Mouse (Mus musculus): ENCODE measurements around the gene Lyrm7. TPM values are rescaled to one million over a fixed set of nuclear protein-coding genes. Genes with fewer than 3 reads are reported as not detected.

Lyrm7 gene
- polyA plus RNA-seq, 1 experiment from 2014 or later: 5.8 TPM

DNA sequence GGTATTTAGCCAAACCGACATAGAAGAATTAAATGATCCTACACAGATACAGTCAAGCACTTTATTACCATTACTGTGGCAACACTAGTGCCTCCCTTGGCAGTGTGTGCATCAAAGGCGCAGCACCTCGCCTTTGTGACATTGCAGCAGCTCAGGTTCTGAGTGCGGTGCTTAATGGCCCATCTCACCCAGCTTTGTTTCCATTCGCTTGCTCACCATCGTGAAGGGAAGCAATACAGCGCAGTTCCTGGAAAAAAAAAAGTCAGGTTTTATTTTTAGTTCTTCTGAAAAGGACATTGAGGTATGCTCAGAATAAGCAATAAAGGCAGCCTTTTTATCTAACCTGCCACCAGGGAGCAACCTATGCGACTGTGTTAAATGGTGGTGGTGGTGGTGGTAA, 33.9 kb downstream of the Lyrm7 start:
- no peak overlapping the region for H3K9ac ChIP-seq (ENCODE audit: low read depth, low read length)
- H3K4me3 ChIP-seq (ENCODE audit: low read depth, low read length): no peak overlapping the region
- H3K27ac ChIP-seq (ENCODE audit: low read depth, low read length): no peak overlapping the region
- H3K9me3 ChIP-seq (ENCODE audit: control insufficient read depth): 0 out of 2 replicates have a peak, but pooled peaks cover 2% of the 10 kb centered on the region
- H3K4me1 ChIP-seq (replicated peaks; ENCODE audit: control insufficient read depth, insufficient read depth, low read length): no peaks in the 10 kb centered on the region
- no peaks in the 10 kb centered on the region for H3K27me3 ChIP-seq (replicated peaks; ENCODE audit: control insufficient read depth, insufficient read depth, low read length)
- H3K36me3 ChIP-seq (ENCODE audit: control insufficient read depth, insufficient read depth): no peaks in the 10 kb centered on the region
- WGBS: 87% methylated on average over 8 of the region's 8 CpGs
- ATAC-seq: no peak
- no peak for TF ChIP-seq CTCF (IDR thresholded peaks at IDR 0.05; ENCODE audit: low read depth)
- H3K4me2 ChIP-seq (replicated peaks; ENCODE audit: low read depth): no peak overlapping the region

- ATAC-seq: no peak
- no peaks in the 10 kb centered on the region for H3K27me3 ChIP-seq (replicated peaks; ENCODE audit: control insufficient read depth, insufficient read depth, low read length)
- H3K27ac ChIP-seq (ENCODE audit: low read depth, low read length): no peak overlapping the region
- WGBS: 77% methylated on average over 4 of the region's 4 CpGs
- no peaks in the 10 kb centered on the region for H3K36me3 ChIP-seq (ENCODE audit: control insufficient read depth, insufficient read depth)
- H3K4me2 ChIP-seq (replicated peaks; ENCODE audit: low read depth): no peak overlapping the region
- peak; percentile 17; the same call in 1 of the 2 replicates for TF ChIP-seq CTCF (IDR thresholded peaks at IDR 0.05; ENCODE audit: low read depth)
- H3K4me3 ChIP-seq (ENCODE audit: low read depth, low read length): no peak overlapping the region
- H3K4me1 ChIP-seq (replicated peaks; ENCODE audit: control insufficient read depth, insufficient read depth, low read length): no peaks in the 10 kb centered on the region
- no peak overlapping the region for H3K9ac ChIP-seq (ENCODE audit: low read depth, low read length)
- H3K9me3 ChIP-seq (ENCODE audit: control insufficient read depth): 0 out of 2 replicates have a peak, but pooled peaks cover 2% of the 10 kb centered on the region
These were observed 34.9 kb downstream of the Lyrm7 start for GRCm38 (mm10) chr11:54825774-54826173.

GRCm38 (mm10) chr11:54823467-54823866, 37.2 kb downstream of the Lyrm7 start:
- TF ChIP-seq CTCF (IDR thresholded peaks at IDR 0.05; ENCODE audit: low read depth): no peak

GRCm38 (mm10) chr11:54819489-54819888, 41.2 kb downstream of the Lyrm7 start:
- H3K9me3 ChIP-seq (ENCODE audit: control insufficient read depth): no peaks in the 10 kb centered on the region
- TF ChIP-seq CTCF (IDR thresholded peaks at IDR 0.05; ENCODE audit: low read depth): no peak
- no peak overlapping the region for H3K4me3 ChIP-seq (ENCODE audit: low read depth, low read length)
- no peak overlapping the region for H3K4me2 ChIP-seq (replicated peaks; ENCODE audit: low read depth)
- no peak overlapping the region for H3K27ac ChIP-seq (ENCODE audit: low read depth, low read length)
- 50% methylated on average over 7 of the region's 7 CpGs for WGBS
- no peak overlapping the region for H3K9ac ChIP-seq (ENCODE audit: low read depth, low read length)
- H3K36me3 ChIP-seq (ENCODE audit: control insufficient read depth, insufficient read depth): no peaks in the 10 kb centered on the region
- no peaks in the 10 kb centered on the region for H3K4me1 ChIP-seq (replicated peaks; ENCODE audit: control insufficient read depth, insufficient read depth, low read length)
- no peaks in the 10 kb centered on the region for H3K27me3 ChIP-seq (replicated peaks; ENCODE audit: control insufficient read depth, insufficient read depth, low read length)
- ATAC-seq: no peak

More at GRCm38 (mm10) chr11:54823467-54823866, 37.2 kb downstream of the Lyrm7 start:
- Histone ChIP-seq H3K27me3 (replicated peaks; ENCODE audit: control insufficient read depth, insufficient read depth, low read length) (no peaks in the 10 kb centered on the region), H3K9ac (ENCODE audit: low read depth, low read length) (no peak overlapping the region), H3K4me1 (replicated peaks; ENCODE audit: control insufficient read depth, insufficient read depth, low read length) (no peaks in the 10 kb centered on the region), H3K4me3 (ENCODE audit: low read depth, low read length) (no peak overlapping the region), H3K36me3 (ENCODE audit: control insufficient read depth, insufficient read depth) (no peaks in the 10 kb centered on the region), H3K9me3 (ENCODE audit: control insufficient read depth) (0 out of 2 replicates have a peak, but pooled peaks cover 2% of the 10 kb centered on the region), H3K27ac (ENCODE audit: low read depth, low read length) (no peak overlapping the region), H3K4me2 (replicated peaks; ENCODE audit: low read depth) (no peak overlapping the region)
- no peak for ATAC-seq
- WGBS: 77% methylated on average over 4 of the region's 4 CpGs

- no peak for ATAC-seq
These were observed 43.3 kb downstream of the Lyrm7 start for GRCm38 (mm10) chr11:54817449-54817848.

GRCm38 (mm10) chr11:54815659-54816058, 45.1 kb downstream of the Lyrm7 start:
- Histone ChIP-seq H3K4me1 (replicated peaks; ENCODE audit: control insufficient read depth, insufficient read depth, low read length) (no peaks in the 10 kb centered on the region), H3K27me3 (replicated peaks; ENCODE audit: control insufficient read depth, insufficient read depth, low read length) (no peaks in the 10 kb centered on the region), H3K4me2 (replicated peaks; ENCODE audit: low read depth) (no peak overlapping the region), H3K36me3 (ENCODE audit: control insufficient read depth, insufficient read depth) (no peaks in the 10 kb centered on the region), H3K9me3 (ENCODE audit: control insufficient read depth) (no peaks in the 10 kb centered on the region), H3K9ac (ENCODE audit: low read depth, low read length) (no peak overlapping the region), H3K27ac (ENCODE audit: low read depth, low read length) (no peak overlapping the region), H3K4me3 (ENCODE audit: low read depth, low read length) (no peak overlapping the region)
- no peak for ATAC-seq
- TF ChIP-seq CTCF (IDR thresholded peaks at IDR 0.05; ENCODE audit: low read depth): no peak

More at GRCm38 (mm10) chr11:54817449-54817848, 43.3 kb downstream of the Lyrm7 start:
- Histone ChIP-seq H3K9ac (ENCODE audit: low read depth, low read length) (no peak overlapping the region), H3K4me1 (replicated peaks; ENCODE audit: control insufficient read depth, insufficient read depth, low read length) (no peaks in the 10 kb centered on the region), H3K36me3 (ENCODE audit: control insufficient read depth, insufficient read depth) (no peaks in the 10 kb centered on the region), H3K4me2 (replicated peaks; ENCODE audit: low read depth) (no peak overlapping the region), H3K27ac (ENCODE audit: low read depth, low read length) (no peak overlapping the region), H3K4me3 (ENCODE audit: low read depth, low read length) (no peak overlapping the region), H3K9me3 (ENCODE audit: control insufficient read depth) (no peaks in the 10 kb centered on the region), H3K27me3 (replicated peaks; ENCODE audit: control insufficient read depth, insufficient read depth, low read length) (no peaks in the 10 kb centered on the region)
- 59% methylated on average over 4 of the region's 4 CpGs for WGBS
- TF ChIP-seq CTCF (IDR thresholded peaks at IDR 0.05; ENCODE audit: low read depth): no peak
